Mouse (Mus musculus) midbrain, postnatal 0 days (tissue): ENCODE data around the gene Eif2b5. TPM values are rescaled to one million over a fixed set of nuclear protein-coding genes. Genes with fewer than 3 reads are reported as not detected.

Experiments
- ATAC-seq: fragments of 200-750 bp; cut with Nextera tagmentation; 2 replicates; pipeline ENCODE4 v1.8.0; 2017; ENCODE audit warnings: moderate number of reproducible peaks, mild to moderate bottlenecking, moderate TSS enrichment, moderate library complexity; ENCODE audit not compliant: low FRiP score
- DNase-seq: peaks from one replicate; pipeline ENCODE4 v3.0.0-alpha.2; 2015; ENCODE audit warnings: low spot score
- H3K27ac ChIP-seq: fragments of 300-500 bp; sonication (generic); 2 replicates; pipeline ENCODE4 v1.5.1; 2014; ENCODE audit warnings: low read depth, mild to moderate bottlenecking, low read length, mixed read lengths
- H3K27me3 ChIP-seq: fragments of 300-500 bp; sonication (generic); 2 replicates; pipeline ENCODE4 v1.6.1; 2014; ENCODE audit warnings: low read length, control low read depth, mixed read lengths; ENCODE audit not compliant: insufficient read depth
- H3K36me3 ChIP-seq: fragments of 300-500 bp; sonication (generic); 2 replicates; pipeline ENCODE4 v1.6.1; 2014; ENCODE audit warnings: low read length, control low read depth, mixed read lengths; ENCODE audit not compliant: insufficient read depth
- H3K4me1 ChIP-seq: fragments of 300-500 bp; sonication (generic); 2 replicates; pipeline ENCODE4 v1.6.1; 2014; ENCODE audit warnings: mild to moderate bottlenecking, control low read depth, antibody characterized with exemption, low read length, mixed read lengths; ENCODE audit not compliant: insufficient read depth
- H3K4me2 ChIP-seq: fragments of 300-500 bp; sonication (generic); 2 replicates; pipeline ENCODE4 v1.6.1; 2014; ENCODE audit warnings: low read depth, mild to moderate bottlenecking, low read length, mixed read lengths; ENCODE audit not compliant: poor library complexity, severe bottlenecking
- H3K4me3 ChIP-seq: fragments of 300-500 bp; sonication (generic); 2 replicates; pipeline ENCODE4 v1.5.1; 2014; ENCODE audit warnings: low read depth, mild to moderate bottlenecking, low read length, moderate library complexity
- H3K9ac ChIP-seq: fragments of 300-500 bp; sonication (generic); replicated peaks from 2 replicates; pipeline ENCODE4 v1.6.1; 2014; ENCODE audit warnings: mild to moderate bottlenecking, low read length, moderate library complexity, mixed read lengths; ENCODE audit not compliant: poor library complexity, severe bottlenecking
- H3K9me3 ChIP-seq: fragments of 300-500 bp; sonication (generic); 2 replicates; pipeline ENCODE4 v1.6.1; 2016; ENCODE audit warnings: low read length, control low read depth
- CTCF ChIP-seq: IDR thresholded peaks from 2 replicates; pipeline ENCODE4 v1.5.1; 2016; ENCODE audit warnings: antibody characterized with exemption, mild to moderate bottlenecking
- WGBS: fragments of 180-500 bp; shearing (Covaris S2); extraction: QIAGEN DNeasy Blood & Tissue Kit; methylation state at CpG from one replicate; pipeline ENCODE4 v1.1.7; 2014; 5-methylcytosine and 5-hydroxymethylcytosine counted together
- polyA plus RNA-seq: library from polyadenylated mRNA; unstranded; fragments of >200 nt; fragmentation: Nextera tagmentation; extraction: Ambion mirVana; gene quantifications from 2 replicates; pipeline ENCODE4 v1.2.1, GENCODE M21; 2015
- total RNA-seq: library from RNA; depleted of rRNA; stranded (reverse); fragments of >200 nt; gene quantifications from 2 replicates; pipeline ENCODE4 v1.2.3, GENCODE M21; 2014

The Eif2b5 gene
- total and polyA plus RNA-seq, 2 experiments from 2014 or later: 70.0 to 87.2 TPM

DNA sequence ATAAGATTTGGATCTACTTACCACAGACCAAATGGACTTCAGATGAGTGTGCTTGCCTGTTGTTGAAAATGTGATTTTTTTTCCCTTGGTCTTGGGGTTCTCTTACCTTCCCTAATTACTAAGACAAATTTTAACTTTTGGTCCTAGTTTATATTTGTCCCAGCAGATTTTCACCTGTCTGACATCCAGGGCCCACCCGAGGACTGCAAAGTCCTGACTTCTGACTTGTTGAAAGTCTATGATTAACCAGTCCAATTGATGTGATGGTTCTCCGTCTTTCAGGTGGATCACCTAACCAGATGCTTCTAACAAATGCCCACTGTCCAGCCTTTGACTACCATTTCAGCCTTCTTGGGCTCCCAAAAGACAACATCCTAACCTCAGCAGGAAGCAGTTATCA is 27.6 kb upstream of the Eif2b5 start:
- Histone ChIP-seq H3K9me3 (no peaks in the 10 kb centered on the region), H3K27ac (no peak overlapping the region), H3K4me3 (no peak overlapping the region), H3K9ac (no peak overlapping the region), H3K36me3 (no peaks in the 10 kb centered on the region), H3K4me1 (no peaks in the 10 kb centered on the region), H3K27me3 (0 out of 2 replicates have a peak, but pooled peaks cover 3% of the 10 kb centered on the region), H3K4me2 (no peak overlapping the region)
- DNase-seq (no peak), ATAC-seq (no peak)
- TF ChIP-seq CTCF: no peak
- WGBS: 89% methylated on average over 2 of the region's 2 CpGs

DNA sequence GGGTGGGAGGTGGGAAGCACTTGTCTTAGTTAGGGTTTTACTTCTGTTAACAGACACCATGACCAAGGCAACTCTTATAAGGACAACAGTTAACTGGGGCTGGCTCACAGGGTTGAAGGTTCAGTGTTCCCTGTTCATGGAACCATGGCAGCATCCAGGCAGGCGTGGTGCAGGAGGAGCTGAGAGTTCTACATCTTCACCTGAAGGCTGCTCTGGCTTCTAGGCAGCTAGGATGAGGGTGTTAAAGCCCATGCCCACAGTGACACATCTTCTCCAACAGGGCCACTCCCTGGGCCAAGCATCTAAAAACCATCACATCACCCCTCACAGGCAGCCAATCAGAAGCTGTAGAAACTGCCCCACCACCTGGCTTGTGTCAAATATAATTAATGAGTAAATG is 26.9 kb upstream of the Eif2b5 start:
- DNase-seq (no peak), ATAC-seq (no peak)
- H3K9me3 ChIP-seq: no peaks in the 10 kb centered on the region
- H3K4me2 ChIP-seq: no peak overlapping the region
- no peak for TF ChIP-seq CTCF
- H3K36me3 ChIP-seq: no peaks in the 10 kb centered on the region
- H3K9ac ChIP-seq: no peak overlapping the region
- no peak overlapping the region for H3K4me3 ChIP-seq
- H3K27ac ChIP-seq: no peak overlapping the region
- no peaks in the 10 kb centered on the region for H3K4me1 ChIP-seq
- H3K27me3 ChIP-seq: 0 out of 2 replicates have a peak, but pooled peaks cover 3% of the 10 kb centered on the region
- WGBS: 56% methylated on average over 1 of the region's 1 CpGs

DNA sequence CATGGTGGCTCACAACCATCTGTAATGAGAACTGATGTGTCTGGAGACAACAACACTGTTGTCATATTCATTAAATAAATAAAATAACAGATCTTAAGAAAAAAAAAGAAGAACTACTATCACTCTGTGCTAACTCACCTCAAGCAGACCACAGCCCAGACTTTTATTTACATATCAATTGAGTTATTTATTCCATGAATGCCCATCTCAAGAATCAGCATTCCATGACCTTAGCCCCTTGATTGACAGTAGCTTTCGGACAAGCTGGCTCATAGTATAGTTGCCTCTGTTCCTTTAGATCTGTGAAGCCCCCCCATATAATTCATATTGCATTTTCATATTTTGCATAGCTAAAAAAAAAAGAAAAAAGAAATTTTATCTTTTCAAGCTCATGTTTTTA is 24.9 kb upstream of the Eif2b5 start:
- no peak for TF ChIP-seq CTCF
- DNase-seq (no peak), ATAC-seq (no peak)
- Histone ChIP-seq H3K27me3 (0 out of 2 replicates have a peak, but pooled peaks cover 3% of the 10 kb centered on the region), H3K4me3 (no peak overlapping the region), H3K4me2 (no peak overlapping the region), H3K9me3 (no peaks in the 10 kb centered on the region), H3K36me3 (no peaks in the 10 kb centered on the region), H3K9ac (no peak overlapping the region), H3K4me1 (no peaks in the 10 kb centered on the region), H3K27ac (no peak overlapping the region)
- 73% methylated on average over 1 of the region's 1 CpGs for WGBS

DNA sequence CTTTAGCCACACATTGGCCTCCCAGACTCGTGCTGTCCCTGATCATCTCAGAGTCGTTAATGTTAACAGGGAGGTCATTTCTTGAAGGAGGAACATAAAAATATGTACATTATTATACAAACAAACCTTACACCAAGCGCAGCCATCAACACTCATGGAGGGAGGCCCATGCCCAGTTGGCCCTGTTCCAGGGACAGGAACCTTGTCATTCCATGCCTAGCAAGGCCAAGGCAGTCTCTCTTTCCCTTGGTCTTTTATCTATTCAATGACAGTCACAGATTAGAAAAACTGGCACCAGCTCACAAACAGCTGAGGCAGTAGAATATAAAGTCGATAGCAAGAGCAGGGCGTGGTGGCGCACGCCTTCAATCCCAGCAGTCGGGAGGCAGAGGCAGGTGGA is 24.4 kb upstream of the Eif2b5 start:
- ATAC-seq (no peak), DNase-seq (no peak)
- 91% methylated on average over 8 of the region's 8 CpGs for WGBS
- no peak overlapping the region for H3K9ac ChIP-seq
- H3K36me3 ChIP-seq: no peaks in the 10 kb centered on the region
- no peaks in the 10 kb centered on the region for H3K4me1 ChIP-seq
- no peak overlapping the region for H3K4me2 ChIP-seq
- no peak for TF ChIP-seq CTCF
- no peaks in the 10 kb centered on the region for H3K9me3 ChIP-seq
- H3K4me3 ChIP-seq: no peak overlapping the region
- H3K27me3 ChIP-seq: 0 out of 2 replicates have a peak, but pooled peaks cover 3% of the 10 kb centered on the region
- H3K27ac ChIP-seq: no peak overlapping the region

DNA sequence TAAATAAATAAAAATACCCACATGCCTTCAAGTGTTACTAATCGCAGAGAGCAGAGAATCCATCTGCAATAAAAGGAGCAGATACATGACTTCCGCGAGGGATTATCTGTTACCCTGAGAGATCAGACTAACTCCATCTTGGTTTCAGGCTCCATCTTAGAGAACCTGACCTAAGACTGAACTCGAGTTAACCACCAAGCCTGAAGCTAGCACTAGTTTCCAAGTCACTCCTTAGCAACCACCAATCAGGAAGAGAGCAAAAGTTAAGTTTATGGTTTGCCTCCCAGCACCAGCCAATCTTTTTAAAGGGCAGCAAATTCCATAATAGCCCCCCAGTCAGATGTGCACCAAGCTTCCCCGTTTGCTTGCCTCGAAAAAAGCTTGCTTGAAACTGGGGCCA is 23.8 kb upstream of the Eif2b5 start:
- Histone ChIP-seq H3K36me3 (no peaks in the 10 kb centered on the region), H3K27me3 (0 out of 2 replicates have a peak, but pooled peaks cover 3% of the 10 kb centered on the region), H3K9me3 (no peaks in the 10 kb centered on the region), H3K4me3 (no peak overlapping the region), H3K4me2 (no peak overlapping the region), H3K27ac (no peak overlapping the region), H3K4me1 (no peaks in the 10 kb centered on the region), H3K9ac (no peak overlapping the region)
- TF ChIP-seq CTCF: no peak
- DNase-seq (no peak), ATAC-seq (no peak)
- 86% methylated on average over 6 of the region's 6 CpGs for WGBS

DNA sequence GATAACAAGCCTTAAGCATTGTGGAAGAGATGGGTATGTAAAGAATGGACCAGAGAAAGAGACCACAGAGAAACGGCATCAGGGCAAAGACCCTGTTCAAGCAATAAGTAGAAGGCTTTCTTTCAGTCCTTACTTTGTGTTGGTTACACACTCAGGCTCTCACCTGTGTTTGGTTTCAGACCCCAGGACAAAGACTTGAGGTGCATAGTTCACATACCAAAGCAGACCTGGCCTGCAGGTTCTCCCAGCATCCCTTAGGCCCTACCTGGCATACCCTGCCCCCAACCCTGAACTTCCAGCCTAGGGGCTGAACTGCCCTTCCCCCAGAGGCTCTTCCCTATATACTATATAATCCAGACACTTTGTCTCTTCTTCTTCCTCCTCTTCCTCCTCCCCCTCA is 23.3 kb upstream of the Eif2b5 start:
- ATAC-seq (no peak), DNase-seq (no peak)

More for the DNA sequence above, 23.3 kb upstream of the Eif2b5 start:
- 94% methylated on average over 1 of the region's 1 CpGs for WGBS
- no peak overlapping the region for H3K4me3 ChIP-seq
- H3K27ac ChIP-seq: no peak overlapping the region
- no peak overlapping the region for H3K9ac ChIP-seq
- H3K4me1 ChIP-seq: no peaks in the 10 kb centered on the region
- no peaks in the 10 kb centered on the region for H3K36me3 ChIP-seq
- no peak for TF ChIP-seq CTCF
- H3K4me2 ChIP-seq: no peak overlapping the region
- no peaks in the 10 kb centered on the region for H3K9me3 ChIP-seq
- 0 out of 2 replicates have a peak, but pooled peaks cover 3% of the 10 kb centered on the region for H3K27me3 ChIP-seq
